Mouse (Mus musculus): ENCODE data around the gene Dennd4b. TPM values are rescaled to one million over a fixed set of nuclear protein-coding genes. Genes with fewer than 3 reads are reported as not detected.

The Dennd4b gene
- polyA plus RNA-seq, 1 experiment = 25.7 TPM

- no peak overlapping the region for H3K27ac ChIP-seq (ENCODE audit: control insufficient read depth, insufficient read depth, low read depth, low read length)
- H3K36me3 ChIP-seq (ENCODE audit: control insufficient read depth, insufficient read depth, low read length) = no peaks in the 10 kb centered on the region
- H3K4me3 ChIP-seq (ENCODE audit: control insufficient read depth, low read depth, low read length) = no peak overlapping the region
- no peak for TF ChIP-seq CTCF (IDR thresholded peaks at IDR 0.05; ENCODE audit: control insufficient read depth, insufficient read depth, insufficient replicate concordance, low read depth, low read length)
- no peak for TF ChIP-seq POLR2A (IDR thresholded peaks at IDR 0.05; ENCODE audit: control insufficient read depth, low read depth, low read length)
- H3K27me3 ChIP-seq (ENCODE audit: control insufficient read depth, insufficient read depth, low read length) = no peaks in the 10 kb centered on the region
- H3K4me1 ChIP-seq (ENCODE audit: control insufficient read depth, insufficient read depth, low read length) = peaks cover 6% of the 10 kb centered on the region
Observed at GRCm38 (mm10) chr3:90224331-90224730, 40.7 kb upstream of the Dennd4b start.

GRCm38 (mm10) chr3:90231075-90231474 is 33.9 kb upstream of the Dennd4b start:
- no peak for TF ChIP-seq POLR2A (IDR thresholded peaks at IDR 0.05; ENCODE audit: control insufficient read depth, low read depth, low read length)
- no peak for TF ChIP-seq CTCF (IDR thresholded peaks at IDR 0.05; ENCODE audit: control insufficient read depth, insufficient read depth, insufficient replicate concordance, low read depth, low read length)
- peaks cover 10% of the 10 kb centered on the region for H3K4me1 ChIP-seq (ENCODE audit: control insufficient read depth, insufficient read depth, low read length)
- peak overlapping the region; percentile 19 for H3K27ac ChIP-seq (ENCODE audit: control insufficient read depth, insufficient read depth, low read depth, low read length)
- no peaks in the 10 kb centered on the region for H3K36me3 ChIP-seq (ENCODE audit: control insufficient read depth, insufficient read depth, low read length)
- no peaks in the 10 kb centered on the region for H3K27me3 ChIP-seq (ENCODE audit: control insufficient read depth, insufficient read depth, low read length)
- peak overlapping the region; percentile 93 for H3K4me3 ChIP-seq (ENCODE audit: control insufficient read depth, low read depth, low read length)

- Histone ChIP-seq H3K27ac (ENCODE audit: control insufficient read depth, insufficient read depth, low read depth, low read length) (peak within 1 kb of the TSS; percentile 90), H3K27me3 (ENCODE audit: control insufficient read depth, insufficient read depth, low read length) (no peaks in the 10 kb centered on the region), H3K36me3 (ENCODE audit: control insufficient read depth, insufficient read depth, low read length) (no peaks in the 10 kb centered on the region), H3K4me3 (ENCODE audit: control insufficient read depth, low read depth, low read length) (peak within 1 kb of the TSS; percentile 93), H3K4me1 (ENCODE audit: control insufficient read depth, insufficient read depth, low read length) (peaks cover 10% of the 10 kb centered on the region)
- TF ChIP-seq POLR2A (IDR thresholded peaks at IDR 0.05; ENCODE audit: control insufficient read depth, low read depth, low read length) (peak; percentile 80), CTCF (IDR thresholded peaks at IDR 0.05; ENCODE audit: control insufficient read depth, insufficient read depth, insufficient replicate concordance, low read depth, low read length) (no peak)
Observed at GRCm38 (mm10) chr3:90231507-90232333, 33.3 kb upstream of the Dennd4b start, which contains the start of gene Jtb. Gene Jtb, plus strand, starts transcription at chr3:90231597.

GRCm38 (mm10) chr3:90241251-90241650 is 23.7 kb upstream of the Dennd4b start:
- Histone ChIP-seq H3K4me3 (ENCODE audit: control insufficient read depth, low read depth, low read length) (peak overlapping the region; percentile 93), H3K4me1 (ENCODE audit: control insufficient read depth, insufficient read depth, low read length) (peaks cover 5% of the 10 kb centered on the region), H3K27me3 (ENCODE audit: control insufficient read depth, insufficient read depth, low read length) (no peaks in the 10 kb centered on the region; the same call in 1 of the 2 replicates), H3K27ac (ENCODE audit: control insufficient read depth, insufficient read depth, low read depth, low read length) (no peak overlapping the region), H3K36me3 (ENCODE audit: control insufficient read depth, insufficient read depth, low read length) (no peaks in the 10 kb centered on the region)
- TF ChIP-seq CTCF (IDR thresholded peaks at IDR 0.05; ENCODE audit: control insufficient read depth, insufficient read depth, insufficient replicate concordance, low read depth, low read length) = no peak
- TF ChIP-seq POLR2A (IDR thresholded peaks at IDR 0.05; ENCODE audit: control insufficient read depth, low read depth, low read length) = no peak

GRCm38 (mm10) chr3:90241669-90242358 is 23.2 kb upstream of the Dennd4b start:
- peak overlapping the region; percentile 23 for H3K27ac ChIP-seq (ENCODE audit: control insufficient read depth, insufficient read depth, low read depth, low read length)
- peak overlapping the region; percentile 93 for H3K4me3 ChIP-seq (ENCODE audit: control insufficient read depth, low read depth, low read length)
- H3K27me3 ChIP-seq (ENCODE audit: control insufficient read depth, insufficient read depth, low read length) = no peaks in the 10 kb centered on the region; the same call in 1 of the 2 replicates
- H3K4me1 ChIP-seq (ENCODE audit: control insufficient read depth, insufficient read depth, low read length) = peaks cover 5% of the 10 kb centered on the region
- TF ChIP-seq CTCF (IDR thresholded peaks at IDR 0.05; ENCODE audit: control insufficient read depth, insufficient read depth, insufficient replicate concordance, low read depth, low read length) (no peak), POLR2A (IDR thresholded peaks at IDR 0.05; ENCODE audit: control insufficient read depth, low read depth, low read length) (no peak)
- no peaks in the 10 kb centered on the region for H3K36me3 ChIP-seq (ENCODE audit: control insufficient read depth, insufficient read depth, low read length)

- no peak for TF ChIP-seq CTCF (IDR thresholded peaks at IDR 0.05; ENCODE audit: control insufficient read depth, insufficient read depth, insufficient replicate concordance, low read depth, low read length)
- Histone ChIP-seq H3K36me3 (ENCODE audit: control insufficient read depth, insufficient read depth, low read length) (no peaks in the 10 kb centered on the region), H3K4me3 (ENCODE audit: control insufficient read depth, low read depth, low read length) (peak within 1 kb of the TSS; percentile 93), H3K27me3 (ENCODE audit: control insufficient read depth, insufficient read depth, low read length) (no peaks in the 10 kb centered on the region; the same call in 1 of the 2 replicates), H3K4me1 (ENCODE audit: control insufficient read depth, insufficient read depth, low read length) (peaks cover 7% of the 10 kb centered on the region), H3K27ac (ENCODE audit: control insufficient read depth, insufficient read depth, low read depth, low read length) (peak within 1 kb of the TSS; percentile 52)
Observed at GRCm38 (mm10) chr3:90242984-90243775, 21.8 kb upstream of the Dennd4b start, which contains the start of gene Creb3l4. Gene Creb3l4, minus strand, starts transcription at chr3:90243512.
